Mouse (Mus musculus) layer of hippocampus, postnatal 14 days (tissue): ENCODE measurements around the gene Sfxn5. TPM values are rescaled to one million over a fixed set of nuclear protein-coding genes. Genes with fewer than 3 reads are reported as not detected.

Experiments used
- DNase-seq, 2 experiments: peaks; one replicate each; pipeline ENCODE4 v3.0.0; 2021 to 2022; ENCODE audit warnings: low spot score in 2 of 2, mixed read lengths in 1 of 2
- total RNA-seq, 2 experiments: library from RNA; stranded (reverse); gene quantifications; 2 replicates each; pipeline ENCODE4 v1.2.3; 2021

The Sfxn5 gene
- total RNA-seq, 2 experiments from 2014 or later: 154 to 171 TPM

DNA sequence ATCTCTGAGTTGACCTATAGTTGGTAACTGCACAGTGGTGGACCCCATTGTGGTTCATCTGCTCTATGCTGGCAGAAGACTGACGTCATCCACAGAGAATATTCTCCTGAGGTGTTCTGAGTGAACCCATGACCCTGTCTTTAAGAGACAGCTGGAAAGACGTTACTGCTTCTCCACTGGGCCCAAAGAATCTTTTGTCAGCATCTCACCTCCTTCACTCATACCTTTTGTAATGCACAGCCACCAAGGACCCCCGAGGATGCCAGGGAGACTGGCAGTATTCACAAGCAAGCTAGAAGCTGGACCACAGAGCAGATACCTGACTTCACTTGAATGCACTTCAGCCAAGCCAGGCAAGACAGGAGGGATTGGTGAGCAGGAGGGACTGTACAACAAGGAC lies 2.1 kb upstream of the Sfxn5 start:
- DNase-seq: no peak

DNA sequence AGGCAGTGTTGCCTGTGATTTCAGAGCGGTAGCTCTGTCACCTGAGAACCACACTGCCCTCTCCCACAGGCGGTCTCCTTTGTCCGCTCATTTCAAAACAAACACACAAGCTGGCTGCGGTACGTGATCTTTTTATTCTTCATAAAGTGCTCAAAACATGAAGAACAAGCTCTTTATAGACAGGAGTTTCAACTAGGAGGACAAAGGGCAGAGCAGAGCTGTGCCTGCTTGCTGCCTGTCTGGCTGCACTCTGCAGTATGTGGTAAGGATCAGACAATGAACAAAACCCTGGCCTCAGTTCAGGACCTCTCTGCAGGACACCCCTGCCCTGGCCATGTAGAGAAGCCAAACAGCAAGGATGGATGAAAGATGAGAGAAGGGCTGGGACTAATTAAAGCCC lies 1.6 kb upstream of the Sfxn5 start:
- DNase-seq: no peak

DNA sequence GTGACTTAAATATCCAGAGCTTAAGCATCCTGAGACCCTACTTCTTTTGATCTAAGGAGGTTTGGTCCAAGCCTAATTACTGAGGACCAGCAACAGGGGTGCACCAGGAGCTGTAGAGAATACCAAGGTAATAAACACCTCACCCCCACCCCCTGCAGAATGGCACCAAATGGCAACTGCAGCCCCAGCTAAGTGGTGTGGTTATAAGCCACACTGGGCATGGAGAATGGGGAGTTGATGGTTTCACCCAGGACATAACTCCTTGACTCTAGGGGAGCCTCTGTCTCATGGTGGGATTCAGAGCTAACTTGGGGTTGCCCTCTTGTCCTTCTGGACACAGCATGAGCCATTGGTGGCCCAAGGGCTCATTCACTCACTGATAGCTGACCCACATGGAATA lies 1.0 kb upstream of the Sfxn5 start:
- DNase-seq: no peak

DNA sequence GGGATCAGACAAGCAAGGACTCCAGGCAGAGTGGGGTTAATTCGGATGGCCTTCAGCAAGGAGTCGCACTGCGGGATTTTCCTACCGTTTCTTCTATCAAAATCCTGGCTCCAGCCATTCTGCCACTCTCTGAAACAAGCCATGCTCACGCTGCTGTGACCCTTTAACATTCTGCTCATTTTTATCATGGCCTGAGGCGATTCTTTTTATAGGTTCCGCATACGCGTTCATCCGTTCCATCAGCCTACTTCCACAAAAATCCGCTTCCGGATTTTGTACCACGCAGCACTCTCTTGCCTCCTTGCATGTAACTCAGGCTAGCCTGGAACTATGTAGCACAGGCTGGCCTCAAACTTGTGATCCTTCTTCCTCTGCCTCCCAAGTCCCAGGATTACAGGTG lies 510 bp upstream of the Sfxn5 start:
- no peak for DNase-seq

DNA sequence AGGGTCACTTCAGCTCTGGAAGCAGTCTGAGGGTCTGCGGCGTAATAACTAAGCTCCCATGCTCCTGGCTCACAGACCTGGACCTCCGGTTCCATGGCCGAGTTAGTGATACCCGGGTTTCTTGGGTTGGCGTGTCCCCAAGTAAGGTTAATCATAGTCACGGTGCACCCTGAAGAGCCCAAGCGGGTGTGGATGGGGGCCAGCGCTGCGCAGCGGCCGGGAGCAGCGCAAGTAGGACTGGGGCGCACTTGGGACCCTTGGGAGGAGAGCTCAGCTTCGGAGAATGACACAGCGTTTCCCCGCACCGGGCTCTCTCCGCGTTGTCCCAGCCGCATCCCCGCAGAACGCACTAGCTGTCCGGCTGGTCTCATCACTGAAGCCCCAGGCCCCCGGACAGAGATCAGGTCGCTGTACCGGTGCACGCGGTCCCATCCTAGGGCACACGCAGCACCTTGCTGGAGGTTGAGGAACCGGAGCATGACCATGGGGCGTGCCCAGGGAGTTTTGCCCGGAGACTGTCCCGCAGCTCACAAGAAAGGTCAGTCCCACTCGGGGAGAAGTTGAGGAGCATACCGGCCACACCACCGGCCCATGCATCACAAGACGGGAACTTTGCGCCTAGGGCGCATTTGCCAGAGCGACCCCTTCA lies 747 bp downstream of the Sfxn5 start:
- DNase-seq: no peak

DNA sequence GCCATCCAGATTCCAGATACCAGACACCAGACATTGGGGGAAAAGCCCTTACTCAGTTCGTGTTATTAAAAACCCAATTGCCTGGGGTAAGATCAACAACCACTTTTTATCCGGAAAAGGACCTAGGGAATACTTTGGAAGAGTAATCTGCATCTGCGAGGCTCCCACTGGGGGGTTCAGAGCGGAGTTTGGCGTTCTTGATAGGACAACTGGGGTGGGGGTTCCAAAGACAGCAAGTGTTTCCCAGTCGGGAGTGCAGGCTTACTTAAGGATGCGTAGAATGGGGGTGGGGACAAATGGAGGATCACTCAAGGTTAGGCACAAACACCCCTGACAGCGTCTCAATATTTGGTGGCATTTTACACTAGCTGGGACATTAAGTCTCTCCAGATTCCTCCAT lies 1.5 kb downstream of the Sfxn5 start:
- DNase-seq: no peak

DNA sequence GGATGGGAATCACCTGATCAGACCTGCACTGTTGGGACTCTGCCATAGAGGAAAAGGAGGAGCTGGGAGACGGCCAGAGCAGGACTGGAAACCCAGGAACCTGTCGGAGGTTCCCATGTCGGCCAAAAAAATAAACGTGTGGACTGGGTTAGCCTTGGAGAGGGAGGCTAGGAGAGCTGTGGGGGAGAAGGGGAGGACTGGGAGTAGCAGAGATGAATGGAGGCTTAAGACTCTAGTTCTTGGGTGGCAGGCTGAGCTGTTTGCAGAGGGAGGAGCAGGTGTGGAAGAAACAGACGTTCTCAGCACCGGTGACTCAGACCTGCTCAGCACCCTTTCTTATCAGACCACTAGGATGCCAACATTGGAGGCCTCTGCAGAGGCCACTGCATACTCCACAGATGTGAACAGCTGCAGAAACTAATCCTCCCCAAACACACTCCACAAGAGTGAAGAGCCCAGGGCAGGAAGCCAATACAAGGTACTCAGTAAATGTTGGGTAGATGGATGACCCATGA lies 1.9 kb downstream of the Sfxn5 start:
- no peak for DNase-seq

DNA sequence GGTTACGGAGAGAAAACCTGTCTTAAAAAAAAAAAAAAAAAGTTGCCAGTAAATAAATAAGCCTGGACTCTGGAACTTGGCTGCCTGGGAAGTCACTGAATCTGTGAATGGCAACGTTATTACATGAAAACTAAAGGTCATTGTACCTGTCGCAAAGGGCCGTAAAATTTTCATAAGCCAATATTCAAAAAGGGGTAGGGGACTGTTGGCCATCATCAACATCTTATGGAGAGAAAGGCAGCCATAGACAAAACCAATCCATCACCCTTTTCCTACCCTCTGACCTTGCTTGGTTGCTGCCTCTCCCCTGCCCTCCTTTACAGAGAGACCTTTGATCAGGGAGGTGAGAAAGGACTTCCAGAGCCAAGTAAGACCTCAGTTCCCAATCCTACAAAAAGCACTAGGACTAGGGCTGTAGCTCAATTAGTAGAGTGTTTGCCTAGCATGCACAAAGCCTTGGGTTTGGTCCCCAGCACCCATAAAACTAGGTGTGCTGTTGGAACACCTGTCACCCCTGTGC lies 3.5 kb downstream of the Sfxn5 start:
- no peak for DNase-seq

DNA sequence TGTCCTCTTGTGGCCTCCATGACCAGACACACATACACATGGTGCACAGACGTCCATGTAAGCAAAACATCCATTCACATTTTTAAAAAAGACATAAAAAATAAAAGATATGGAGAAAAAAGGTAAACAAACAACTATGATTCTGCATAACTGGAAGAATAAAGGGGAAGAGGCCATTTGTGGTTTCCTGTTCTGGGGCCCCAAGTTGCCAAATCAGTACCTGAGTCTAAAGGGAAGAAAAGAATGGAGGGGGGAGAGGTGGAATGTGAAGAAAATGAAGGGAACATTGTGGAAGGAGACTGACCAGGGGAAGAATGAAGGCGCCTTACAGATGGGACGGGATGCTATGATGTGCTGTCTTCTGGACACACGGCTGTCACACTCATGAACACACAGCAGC lies 6.7 kb downstream of the Sfxn5 start:
- no peak for DNase-seq

DNA sequence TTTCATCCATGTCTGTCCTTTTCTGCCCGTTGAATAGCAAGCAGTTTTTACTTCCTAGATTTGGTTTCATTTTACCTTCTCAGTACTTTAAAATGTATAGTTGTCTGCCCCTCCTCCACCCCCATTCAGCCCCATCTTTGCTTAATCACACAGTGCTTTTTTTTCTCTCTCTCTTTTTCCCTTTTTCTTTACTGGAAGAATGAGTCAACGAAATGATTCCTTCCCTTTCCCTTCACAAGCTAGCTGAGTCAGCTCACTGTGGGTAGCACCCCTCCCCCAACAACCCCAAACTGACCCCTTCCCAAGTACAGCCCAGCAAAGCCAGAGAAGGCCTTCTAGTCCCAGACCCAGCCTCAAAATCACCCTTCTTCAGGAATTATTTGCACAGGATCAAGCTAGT lies 8.1 kb downstream of the Sfxn5 start:
- DNase-seq: no peak

DNA sequence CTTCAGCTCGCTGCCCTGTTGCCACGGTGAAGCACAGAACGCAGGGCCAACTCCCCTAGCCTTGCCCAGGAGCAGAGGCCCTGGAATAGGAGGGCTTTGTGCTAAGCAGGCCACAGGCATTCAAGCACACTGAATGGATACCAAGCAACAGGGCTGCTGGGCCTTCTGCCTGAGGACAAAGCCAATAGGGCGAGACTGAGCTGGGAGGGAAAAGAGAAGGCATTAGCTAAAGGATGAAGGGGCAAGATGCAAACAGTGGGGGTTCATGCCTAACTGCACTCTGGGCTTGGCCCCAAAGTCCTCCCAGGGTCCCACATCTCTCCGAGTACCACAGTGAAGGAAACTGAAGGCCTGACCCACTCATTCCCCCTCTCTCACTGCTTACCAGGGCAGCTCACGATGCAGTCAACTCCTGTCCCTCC lies 12.8 kb downstream of the Sfxn5 start:
- DNase-seq: peak; percentile 47 to 79

DNA sequence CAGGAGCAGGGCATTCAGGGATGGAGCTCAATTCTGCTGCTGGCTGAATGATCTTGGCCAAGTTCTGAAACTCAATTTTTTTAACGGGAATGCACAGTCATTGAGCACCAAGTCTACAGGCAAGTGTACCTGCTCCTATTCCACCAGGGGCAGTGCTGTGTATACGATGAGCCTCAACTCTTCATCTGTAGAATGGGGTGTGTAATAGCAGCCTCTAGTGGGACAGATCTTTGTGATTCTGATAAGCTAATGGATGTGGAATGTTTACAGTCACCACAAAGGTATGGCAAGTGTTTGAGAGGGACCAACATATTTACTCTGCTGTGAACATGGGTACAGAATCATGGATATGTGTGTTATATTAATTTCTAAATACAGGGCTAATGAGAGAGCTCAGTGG lies 17.0 kb downstream of the Sfxn5 start:
- DNase-seq: no peak

DNA sequence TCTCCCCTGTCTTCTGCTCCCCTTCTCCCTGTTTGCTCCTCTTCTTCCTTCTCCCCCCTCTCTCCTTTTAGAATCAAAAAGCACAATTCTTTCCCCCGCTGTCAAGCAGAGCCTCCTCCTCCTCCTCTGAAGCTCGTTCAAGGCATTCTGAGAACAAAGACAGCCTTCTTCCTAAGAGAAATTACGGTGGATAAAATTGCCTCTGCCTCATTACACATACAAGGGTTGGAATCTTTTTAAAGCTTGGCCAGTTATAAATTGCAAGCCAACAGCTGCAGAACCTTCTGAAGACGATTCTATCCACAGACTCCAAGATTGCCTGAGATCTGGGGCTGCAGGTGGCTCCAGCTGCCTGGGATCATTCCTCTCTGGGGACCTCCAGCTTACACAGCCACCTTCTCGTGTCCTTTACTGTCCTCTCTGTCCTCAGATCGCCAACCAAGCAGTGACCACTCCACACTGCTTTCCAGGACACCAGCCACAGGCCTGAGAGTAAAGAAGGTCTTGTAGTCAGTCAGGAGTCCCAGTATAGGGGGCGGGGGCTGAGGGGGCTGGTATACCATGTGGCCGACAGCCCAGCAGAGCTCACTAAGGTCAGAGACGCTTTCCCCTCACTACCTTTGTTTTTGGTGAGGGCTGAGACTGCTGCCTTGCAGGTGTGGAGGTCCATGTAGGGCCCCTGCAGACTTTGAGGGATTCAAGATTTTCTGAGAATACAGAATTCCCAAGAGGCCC lies 19.0 kb downstream of the Sfxn5 start:
- DNase-seq: no peak

DNA sequence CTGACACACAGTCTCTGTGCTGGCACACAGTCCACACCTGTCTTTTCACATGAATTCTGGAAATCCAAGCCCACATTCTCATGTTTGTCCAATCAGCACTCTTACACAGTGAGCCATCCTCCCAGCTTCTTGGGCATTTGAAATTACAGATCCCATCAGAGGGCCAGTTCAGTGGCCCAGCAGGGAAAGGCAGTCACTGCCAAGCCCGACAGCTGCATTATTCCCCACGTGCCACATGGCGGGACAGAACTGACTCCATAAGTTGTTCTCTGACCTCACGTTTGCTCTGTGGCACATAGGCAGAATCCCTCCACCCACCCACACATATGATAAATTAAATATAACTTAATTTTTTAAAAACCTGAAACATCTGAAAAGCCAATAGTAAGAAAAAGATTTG lies 25.3 kb downstream of the Sfxn5 start:
- no peak for DNase-seq

DNA sequence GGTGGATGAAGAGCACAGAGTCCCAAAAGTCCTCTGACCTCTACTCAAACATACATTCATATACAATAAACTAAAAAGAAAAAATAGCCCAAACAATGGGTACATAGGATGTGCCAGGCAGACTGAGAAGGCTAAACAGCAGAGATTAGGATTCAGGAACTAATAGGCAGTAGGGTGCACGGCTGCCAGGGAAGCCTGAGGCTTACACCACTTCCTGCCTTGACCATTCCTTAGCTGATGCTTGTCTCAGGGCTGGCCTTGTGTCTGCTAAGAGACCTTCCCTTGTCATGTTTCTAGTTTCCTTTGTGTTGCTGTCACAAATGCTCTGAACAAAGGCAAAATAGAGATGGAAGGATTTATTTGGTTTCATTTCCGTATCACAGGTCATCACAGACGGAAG lies 26.8 kb downstream of the Sfxn5 start:
- DNase-seq: no peak

DNA sequence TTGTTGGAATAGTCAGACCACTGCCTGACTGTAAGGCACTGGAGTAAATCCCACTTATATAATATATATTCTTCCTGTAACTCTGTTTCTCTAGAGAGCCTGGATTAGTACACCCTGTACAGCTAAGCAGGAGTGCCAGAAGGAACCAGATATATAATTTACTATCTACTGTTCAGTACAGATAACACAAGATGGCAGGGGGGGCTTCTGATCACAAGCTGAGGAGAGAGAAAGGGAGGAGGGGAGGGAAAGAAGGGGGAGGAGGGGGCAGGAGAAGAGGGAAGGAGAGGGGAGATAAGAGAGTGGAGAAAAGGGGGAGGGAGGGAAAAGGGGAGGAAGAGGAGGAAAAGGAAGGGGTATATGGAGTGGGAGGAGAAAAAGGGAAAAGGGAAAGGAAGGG lies 27.4 kb downstream of the Sfxn5 start:
- DNase-seq: no peak

DNA sequence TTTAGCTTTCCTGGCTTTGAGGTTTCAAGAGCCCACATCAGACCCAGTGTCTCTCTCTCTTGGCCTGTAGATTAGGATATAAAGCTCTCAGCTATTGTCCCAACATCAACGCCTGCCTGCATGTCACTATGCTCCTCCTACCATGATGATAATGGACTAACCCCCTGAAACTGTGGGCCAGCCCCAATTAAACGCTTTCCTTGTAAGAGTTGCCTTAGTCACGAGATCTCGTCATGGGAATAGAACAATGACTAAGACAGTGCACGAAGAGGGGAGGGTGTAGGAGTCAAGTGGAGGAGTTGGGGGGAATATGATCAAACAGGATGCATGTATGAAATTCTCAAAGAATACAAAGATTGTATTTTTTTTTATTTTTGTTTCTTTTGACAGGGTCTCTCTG lies 28.3 kb downstream of the Sfxn5 start:
- DNase-seq: no peak

DNA sequence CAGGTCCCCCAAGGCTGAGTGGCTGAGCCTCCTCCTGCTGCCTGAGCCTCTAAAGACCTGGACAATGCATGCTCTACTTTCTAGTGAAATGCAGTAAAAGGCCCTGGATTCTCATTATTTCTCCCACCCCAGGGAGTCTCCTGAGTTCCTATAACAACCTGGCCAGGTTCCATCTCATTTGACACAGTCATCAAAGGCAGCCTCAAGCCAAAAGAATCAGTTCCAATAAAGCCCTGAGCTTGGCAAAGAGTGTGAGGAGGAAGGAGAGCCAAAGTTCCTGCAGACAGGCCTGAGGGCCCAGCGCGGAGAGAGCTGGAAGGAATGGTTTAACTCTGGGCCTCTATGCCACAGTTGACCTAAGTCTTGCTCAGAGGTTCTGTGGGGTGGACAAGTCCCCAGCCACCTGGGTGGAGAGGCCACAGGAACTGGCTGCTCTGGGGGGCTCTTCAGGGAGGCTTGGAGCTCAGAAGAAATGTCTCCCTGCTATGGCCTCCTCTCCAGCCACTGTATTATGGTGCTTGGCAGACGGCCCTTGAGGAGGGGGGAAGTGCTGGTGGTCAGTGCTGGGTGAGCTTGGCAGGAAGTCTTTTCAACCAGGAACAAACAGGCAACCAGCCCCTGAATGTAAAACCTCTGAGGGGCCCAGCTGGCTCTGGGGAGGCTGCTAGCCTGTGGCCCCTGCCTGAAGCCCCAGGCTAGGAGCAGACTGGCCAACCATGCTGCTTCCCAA lies 30.7 kb downstream of the Sfxn5 start:
- peak; percentile 73 to 91 for DNase-seq

DNA sequence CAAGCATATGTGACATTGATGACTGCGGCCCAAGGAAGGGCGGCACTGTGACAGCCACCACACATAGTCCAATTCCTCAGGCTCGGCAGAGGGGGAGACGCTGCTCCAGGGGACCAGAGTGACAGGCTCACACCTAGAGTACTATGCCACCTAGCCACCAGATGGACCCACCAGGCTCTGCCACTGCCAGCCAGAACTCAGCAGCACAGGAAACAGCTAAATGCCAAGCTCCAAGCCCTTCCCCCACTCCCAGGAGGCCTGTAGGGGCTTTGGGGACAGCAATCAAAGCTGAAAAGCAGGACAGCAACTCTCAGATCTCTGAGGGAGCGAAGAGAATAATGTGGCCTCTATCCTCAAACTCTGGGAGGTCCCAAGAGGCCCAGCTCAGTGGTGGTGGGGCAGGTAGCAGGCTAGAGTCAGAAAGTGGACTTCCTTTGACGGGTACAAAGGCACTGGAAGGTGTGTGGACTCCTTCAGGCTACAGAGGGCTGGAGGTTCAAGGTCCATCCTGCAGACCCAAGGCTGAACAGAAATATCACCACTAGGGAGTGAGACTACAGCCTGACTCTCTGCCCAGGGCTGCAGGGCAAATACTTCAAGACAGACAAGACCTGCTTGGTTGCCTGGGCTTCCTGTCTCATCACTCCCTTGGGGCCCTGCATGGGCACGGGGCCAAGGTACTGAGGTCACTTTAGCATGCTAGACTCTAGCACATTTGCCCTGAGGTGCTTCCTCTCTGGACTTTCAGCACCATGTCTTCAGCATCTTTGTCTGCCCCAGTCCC lies 37.6 kb downstream of the Sfxn5 start:
- peak in 1 of 2 experiments; percentile 62 for DNase-seq

DNA sequence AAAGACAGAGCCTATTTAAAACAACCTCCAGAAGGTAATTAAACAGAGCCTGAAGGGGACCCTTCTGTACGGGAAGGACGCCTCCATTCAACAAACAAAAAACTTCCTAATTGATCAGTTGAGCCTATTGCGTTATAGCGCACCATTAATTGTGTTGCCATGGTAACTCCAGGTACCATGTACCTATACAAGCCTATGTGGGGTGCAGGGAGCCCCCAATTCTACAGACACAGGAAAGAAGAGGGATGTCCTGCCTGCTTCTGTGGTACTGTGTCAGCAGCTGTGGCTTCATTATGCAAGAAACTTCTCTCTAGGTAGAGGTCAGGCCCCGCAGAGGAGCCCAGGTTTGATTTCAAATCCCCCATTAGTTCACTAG lies 39.2 kb downstream of the Sfxn5 start:
- DNase-seq: no peak
